Mouse (Mus musculus) urinary bladder, adult 18-20 months (tissue): ENCODE measurements at regions not wholly inside any gene's neighbourhood (a gene's known extent, or its start where the extent isn't known, plus 50 kb on each side); places are given as distances from the start of the nearest gene placed in this dataset.

Experiments
- DNase-seq, 2 experiments: peaks; one replicate each; pipeline ENCODE4 v3.0.0; 2022; ENCODE audit warnings: low spot score in 2 of 2, mixed read lengths in 2 of 2

- no peak for DNase-seq
Measured at GRCm38 (mm10) chr10:92079421-92079820, 642.8 kb downstream of the Nedd1 start.

GRCm38 (mm10) chr10:92077291-92077690, 644.9 kb downstream of the Nedd1 start:
- no peak for DNase-seq

- DNase-seq: no peak
Measured at GRCm38 (mm10) chr10:92076754-92077153, 645.5 kb downstream of the Nedd1 start.

GRCm38 (mm10) chr10:92075469-92075868, 646.8 kb downstream of the Nedd1 start:
- no peak for DNase-seq

GRCm38 (mm10) chr10:92074698-92075394, 647.4 kb downstream of the Nedd1 start:
- DNase-seq: no peak

GRCm38 (mm10) chr10:92073873-92074390, 648.3 kb downstream of the Nedd1 start:
- DNase-seq: no peak

- DNase-seq: no peak
Measured at GRCm38 (mm10) chr10:92044783-92045182, 677.4 kb downstream of the Nedd1 start.

GRCm38 (mm10) chr10:92036176-92036575, 686.0 kb downstream of the Nedd1 start:
- DNase-seq: no peak

- no peak for DNase-seq
Measured at GRCm38 (mm10) chr10:92030221-92030620, 692.0 kb downstream of the Nedd1 start.

GRCm38 (mm10) chr10:92024203-92024602, 698.0 kb downstream of the Nedd1 start:
- no peak for DNase-seq

- DNase-seq: no peak
Measured at GRCm38 (mm10) chr10:92021036-92021435, 701.2 kb downstream of the Nedd1 start.

GRCm38 (mm10) chr10:92009551-92009950, 712.7 kb downstream of the Nedd1 start:
- DNase-seq: no peak

GRCm38 (mm10) chr10:92007891-92008290, 714.3 kb downstream of the Nedd1 start:
- no peak for DNase-seq

GRCm38 (mm10) chr10:92006467-92006866, 715.8 kb downstream of the Nedd1 start:
- no peak for DNase-seq

GRCm38 (mm10) chr10:91991040-91991439, 731.2 kb downstream of the Nedd1 start:
- no peak for DNase-seq

- DNase-seq: no peak
Measured at GRCm38 (mm10) chr10:91988364-91988763, 733.9 kb downstream of the Nedd1 start.

GRCm38 (mm10) chr10:91979841-91980240, 742.4 kb downstream of the Nedd1 start:
- DNase-seq: no peak

GRCm38 (mm10) chr10:91971951-91972350, 750.3 kb downstream of the Nedd1 start:
- DNase-seq: no peak

- DNase-seq: no peak
Measured at GRCm38 (mm10) chr10:91967570-91968310, 754.5 kb downstream of the Nedd1 start.

GRCm38 (mm10) chr10:91959734-91960492, 762.3 kb downstream of the Nedd1 start:
- DNase-seq: no peak

- no peak for DNase-seq
Measured at GRCm38 (mm10) chr10:91953078-91953477, 769.1 kb downstream of the Nedd1 start.

GRCm38 (mm10) chr10:91923626-91924025, 742.5 kb upstream of the Tmpo start:
- no peak for DNase-seq
